Mouse (Mus musculus) heart, embryonic 13.5 days (tissue): ENCODE results near the gene Arap1. TPM values are rescaled to one million over a fixed set of nuclear protein-coding genes. Genes with fewer than 3 reads are reported as not detected.

ENCODE experiments used
- ATAC-seq: fragments of 200-750 bp; cut with Nextera tagmentation; 2 replicates; pipeline ENCODE4 v1.8.0; 2017; ENCODE audit warnings: moderate TSS enrichment; ENCODE audit not compliant: insufficient number of reproducible peaks, low FRiP score, low TSS enrichment; ENCODE audit errors: extremely low read depth
- H3K27ac ChIP-seq: fragments of 300-500 bp; sonication (generic); replicated peaks from 2 replicates; pipeline ENCODE4 v1.5.1; 2015; ENCODE audit warnings: moderate library complexity, mild to moderate bottlenecking, inconsistent platforms
- H3K27me3 ChIP-seq: fragments of 300-500 bp; sonication (generic); replicated peaks from 2 replicates; pipeline ENCODE4 v1.6.1; 2015; ENCODE audit warnings: mild to moderate bottlenecking, inconsistent platforms
- H3K36me3 ChIP-seq: fragments of 300-500 bp; sonication (generic); 2 replicates; pipeline ENCODE4 v1.6.1; 2015; ENCODE audit warnings: mild to moderate bottlenecking, inconsistent platforms
- H3K4me1 ChIP-seq: fragments of 300-500 bp; sonication (generic); 2 replicates; pipeline ENCODE4 v1.6.1; 2015; ENCODE audit warnings: inconsistent platforms
- H3K4me2 ChIP-seq: fragments of 300-500 bp; sonication (generic); 2 replicates; pipeline ENCODE4 v1.6.1; 2015; ENCODE audit warnings: inconsistent platforms, mild to moderate bottlenecking, moderate library complexity
- H3K4me3 ChIP-seq: fragments of 300-500 bp; sonication (generic); 2 replicates; pipeline ENCODE4 v1.5.1; 2015; ENCODE audit warnings: moderate library complexity, mild to moderate bottlenecking, inconsistent platforms
- H3K9ac ChIP-seq: fragments of 300-500 bp; sonication (generic); 2 replicates; pipeline ENCODE4 v1.6.1; 2015; ENCODE audit warnings: inconsistent platforms, mild to moderate bottlenecking, moderate library complexity
- H3K9me3 ChIP-seq: fragments of 300-500 bp; sonication (generic); 2 replicates; pipeline ENCODE4 v1.6.1; 2016; ENCODE audit warnings: inconsistent platforms
- WGBS: fragments of 180-500 bp; shearing (Covaris S2); methylation state at CpG from one replicate; pipeline ENCODE4 v1.1.7; 2015; ENCODE audit warnings: mixed read lengths; 5-methylcytosine and 5-hydroxymethylcytosine counted together
- polyA plus RNA-seq: library from polyadenylated mRNA; unstranded; fragments of >200 nt; fragmentation: Nextera tagmentation; extraction: Ambion mirVana; gene quantifications from 2 replicates; pipeline ENCODE4 v1.2.1, GENCODE M21; 2015

Gene Arap1
- 25.6 and 26.3 TPM in 2 replicates for polyA plus RNA-seq

GRCm38 (mm10) chr7:101347767-101348270 lies at the start of gene Arap1:
Gene Arap1, plus strand, starts transcription at chr7:101348067.
- peaks cover 57% of the 10 kb centered on the region for H3K27me3 ChIP-seq
- H3K36me3 ChIP-seq = 0 out of 2 replicates have a peak, but pooled peaks cover 2% of the 10 kb centered on the region
- 2% methylated on average over 35 of the region's 35 CpGs for WGBS
- H3K4me3 ChIP-seq = peak within 1 kb of the TSS; percentile 64
- H3K9me3 ChIP-seq = no peaks in the 10 kb centered on the region
- H3K4me2 ChIP-seq = peak within 1 kb of the TSS; percentile 94
- peaks cover 58% of the 10 kb centered on the region for H3K4me1 ChIP-seq
- H3K27ac ChIP-seq = no peak within 1 kb of the TSS
- peak; percentile 57 for ATAC-seq
- peak within 1 kb of the TSS; percentile 79 for H3K9ac ChIP-seq

- no peak overlapping the region for H3K27ac ChIP-seq
- H3K4me2 ChIP-seq = no peak overlapping the region
- H3K36me3 ChIP-seq = peaks cover 23% of the 10 kb centered on the region
- peaks cover 38% of the 10 kb centered on the region for H3K4me1 ChIP-seq
- H3K4me3 ChIP-seq = no peak overlapping the region
- H3K27me3 ChIP-seq = peaks cover 24% of the 10 kb centered on the region
- WGBS = 77% methylated on average over 3 of the region's 3 CpGs
- no peak for ATAC-seq
- H3K9ac ChIP-seq = no peak overlapping the region
- H3K9me3 ChIP-seq = no peaks in the 10 kb centered on the region
These were observed 49.5 kb upstream of the Arap1 start for GRCm38 (mm10) chr7:101298375-101298774.

GRCm38 (mm10) chr7:101301361-101301880 lies 46.4 kb upstream of the Arap1 start:
- H3K4me1 ChIP-seq = peaks cover 31% of the 10 kb centered on the region
- H3K4me3 ChIP-seq = peak overlapping the region; percentile 77
- under 1% methylated on average over 30 of the region's 30 CpGs for WGBS
- ATAC-seq = no peak; the same call in 1 of the 2 replicates
- no peaks in the 10 kb centered on the region for H3K36me3 ChIP-seq
- H3K9me3 ChIP-seq = no peaks in the 10 kb centered on the region
- peak overlapping the region; percentile 87 for H3K9ac ChIP-seq
- H3K4me2 ChIP-seq = peak overlapping the region; percentile 92
- peaks cover 24% of the 10 kb centered on the region for H3K27me3 ChIP-seq
- H3K27ac ChIP-seq = peak overlapping the region; percentile 90

GRCm38 (mm10) chr7:101301881-101302456 lies 45.9 kb upstream of the Arap1 start, which contains the start of gene Atg16l2:
Gene Atg16l2, minus strand, starts transcription at chr7:101302251.
- Histone ChIP-seq H3K27ac (peak within 1 kb of the TSS; percentile 90), H3K4me2 (peak within 1 kb of the TSS; percentile 92), H3K9me3 (no peaks in the 10 kb centered on the region), H3K27me3 (peaks cover 24% of the 10 kb centered on the region), H3K4me3 (peak within 1 kb of the TSS; percentile 77), H3K9ac (peak within 1 kb of the TSS; percentile 87), H3K36me3 (no peaks in the 10 kb centered on the region), H3K4me1 (peaks cover 25% of the 10 kb centered on the region)
- WGBS = under 1% methylated on average over 39 of the region's 39 CpGs
- peak; percentile 93 for ATAC-seq

GRCm38 (mm10) chr7:101302691-101303090 lies 45.2 kb upstream of the Arap1 start:
- Histone ChIP-seq H3K4me1 (peaks cover 22% of the 10 kb centered on the region), H3K4me2 (peak overlapping the region; percentile 92)
- 30% methylated on average over 7 of the region's 7 CpGs for WGBS

GRCm38 (mm10) chr7:101306841-101307240 lies 41.0 kb upstream of the Arap1 start:
- Histone ChIP-seq H3K9me3 (no peaks in the 10 kb centered on the region), H3K9ac (no peak overlapping the region), H3K4me3 (no peak overlapping the region), H3K4me1 (peaks cover 15% of the 10 kb centered on the region), H3K27me3 (no peaks in the 10 kb centered on the region), H3K4me2 (no peak overlapping the region), H3K36me3 (no peaks in the 10 kb centered on the region), H3K27ac (no peak overlapping the region)
- 17% methylated on average over 2 of the region's 2 CpGs for WGBS
- ATAC-seq = no peak

More at GRCm38 (mm10) chr7:101302691-101303090, 45.2 kb upstream of the Arap1 start:
- H3K36me3 ChIP-seq = no peaks in the 10 kb centered on the region
- peak overlapping the region; percentile 90 for H3K27ac ChIP-seq
- H3K9me3 ChIP-seq = no peaks in the 10 kb centered on the region
- H3K27me3 ChIP-seq = peaks cover 18% of the 10 kb centered on the region
- ATAC-seq = no peak
- peak overlapping the region; percentile 87 for H3K9ac ChIP-seq
- H3K4me3 ChIP-seq = peak overlapping the region; percentile 77

GRCm38 (mm10) chr7:101309985-101310326 lies 37.9 kb upstream of the Arap1 start:
- ATAC-seq = no peak
- peak overlapping the region; percentile 81 for H3K9ac ChIP-seq
- no peaks in the 10 kb centered on the region for H3K27me3 ChIP-seq
- no peaks in the 10 kb centered on the region for H3K9me3 ChIP-seq
- H3K4me3 ChIP-seq = peak overlapping the region; percentile 59
- peak overlapping the region; percentile 73 for H3K4me2 ChIP-seq
- peaks cover 19% of the 10 kb centered on the region for H3K4me1 ChIP-seq
- H3K36me3 ChIP-seq = no peaks in the 10 kb centered on the region
- peak overlapping the region; percentile 97 for H3K27ac ChIP-seq
- 35% methylated on average over 5 of the region's 5 CpGs for WGBS

- peak overlapping the region; percentile 73 for H3K4me2 ChIP-seq
- H3K27ac ChIP-seq = peak overlapping the region; percentile 97
- H3K27me3 ChIP-seq = no peaks in the 10 kb centered on the region
- WGBS = under 1% methylated on average over 43 of the region's 43 CpGs
- H3K9ac ChIP-seq = peak overlapping the region; percentile 81
- H3K9me3 ChIP-seq = no peaks in the 10 kb centered on the region
- ATAC-seq = peak; percentile 89
- H3K4me3 ChIP-seq = peak overlapping the region; percentile 59
- H3K4me1 ChIP-seq = peaks cover 24% of the 10 kb centered on the region
- H3K36me3 ChIP-seq = no peaks in the 10 kb centered on the region
These were observed 37.4 kb upstream of the Arap1 start for GRCm38 (mm10) chr7:101310327-101311028.

GRCm38 (mm10) chr7:101311061-101311460 lies 36.8 kb upstream of the Arap1 start:
- H3K27me3 ChIP-seq = no peaks in the 10 kb centered on the region
- H3K4me1 ChIP-seq = peaks cover 24% of the 10 kb centered on the region
- H3K27ac ChIP-seq = peak overlapping the region; percentile 97
- no peaks in the 10 kb centered on the region for H3K36me3 ChIP-seq
- 22% methylated on average over 2 of the region's 2 CpGs for WGBS
- H3K9ac ChIP-seq = peak overlapping the region; percentile 75
- H3K4me2 ChIP-seq = peak overlapping the region; percentile 73
- no peaks in the 10 kb centered on the region for H3K9me3 ChIP-seq
- peak overlapping the region; percentile 59 for H3K4me3 ChIP-seq
- ATAC-seq = no peak

GRCm38 (mm10) chr7:101313033-101313432 lies 34.8 kb upstream of the Arap1 start:
- no peaks in the 10 kb centered on the region for H3K9me3 ChIP-seq
- H3K4me2 ChIP-seq = no peak overlapping the region
- H3K27me3 ChIP-seq = peaks cover 6% of the 10 kb centered on the region; the same call in 1 of the 2 replicates
- no peaks in the 10 kb centered on the region for H3K36me3 ChIP-seq
- no peak overlapping the region for H3K27ac ChIP-seq
- WGBS = 72% methylated on average over 3 of the region's 3 CpGs
- H3K9ac ChIP-seq = no peak overlapping the region
- peaks cover 26% of the 10 kb centered on the region for H3K4me1 ChIP-seq
- H3K4me3 ChIP-seq = no peak overlapping the region
- no peak for ATAC-seq

GRCm38 (mm10) chr7:101314396-101314795 lies 33.5 kb upstream of the Arap1 start:
- ATAC-seq = no peak
- no peak overlapping the region for H3K4me2 ChIP-seq
- H3K27ac ChIP-seq = peak overlapping the region; percentile 65
- H3K9ac ChIP-seq = no peak overlapping the region
- no peaks in the 10 kb centered on the region for H3K9me3 ChIP-seq
- peaks cover 15% of the 10 kb centered on the region for H3K27me3 ChIP-seq
- no peak overlapping the region for H3K4me3 ChIP-seq
- WGBS = 40% methylated on average over 5 of the region's 5 CpGs
- peaks cover 38% of the 10 kb centered on the region for H3K4me1 ChIP-seq
- H3K36me3 ChIP-seq = no peaks in the 10 kb centered on the region
